8 mouse cellular contexts compared by ENCODE assay signal in genomic region chr8:105613037-105613436, GRCm38 (mm10). TPM values are rescaled to one million over a fixed set of nuclear protein-coding genes. Genes with fewer than 3 reads are reported as not detected.
DNase-seq lines count a peak whose midpoint lies in the region; ATAC-seq and TF ChIP-seq lines count a peak whose summit lies in the region.

No protein-coding gene starts in this region.

- no peaks in the 10 kb centered on the region for H3K27me3 ChIP-seq in kidney, embryonic 14.5 days (ENCODE audit: control insufficient read depth, insufficient read depth, low read length)
- no peaks in the 10 kb centered on the region for H3K27me3 ChIP-seq in lung, postnatal 0 days (replicated peaks; ENCODE audit: insufficient read depth, low read length)

- no peak for TF ChIP-seq CTCF in lung, postnatal 0 days (IDR thresholded peaks at IDR 0.05)

- peak overlapping the region; percentile 95 for H3K4me2 ChIP-seq in kidney, embryonic 14.5 days (replicated peaks; ENCODE audit: low read depth, low read length)
- H3K4me2 ChIP-seq in lung, postnatal 0 days (replicated peaks; ENCODE audit: low read depth, low read length) = peak overlapping the region; percentile 92

- H3K4me3 ChIP-seq in kidney, embryonic 14.5 days (ENCODE audit: low read length) = peak overlapping the region; percentile 36
- H3K4me3 ChIP-seq in lung, postnatal 0 days (ENCODE audit: low read depth, low read length) = peak overlapping the region; percentile 54

- H3K9me3 ChIP-seq in kidney, embryonic 14.5 days (ENCODE audit: control insufficient read depth, low read length) = no peaks in the 10 kb centered on the region
- no peaks in the 10 kb centered on the region for H3K9me3 ChIP-seq in lung, postnatal 0 days (ENCODE audit: low read length)

- peaks cover 31% of the 10 kb centered on the region for H3K36me3 ChIP-seq in kidney, embryonic 14.5 days (ENCODE audit: control insufficient read depth, insufficient read depth, low read length)
- peaks cover 18% of the 10 kb centered on the region for H3K36me3 ChIP-seq in lung, postnatal 0 days (ENCODE audit: insufficient read depth, low read length)

- ATAC-seq in kidney, embryonic 14.5 days (ENCODE audit: low FRiP score, low TSS enrichment) = no peak
- peak; percentile 58 for ATAC-seq in lung, postnatal 0 days
- ATAC-seq in inflammation-experienced regulatory T-cells, adult 6 months = no peak

- no peak for TF ChIP-seq EP300 in lung, postnatal 0 days (IDR thresholded peaks at IDR 0.05)

- no peak overlapping the region for H3K27ac ChIP-seq in kidney, embryonic 14.5 days (ENCODE audit: low read depth, low read length)
- peak overlapping the region; percentile 59; the same call in 1 of the 2 replicates for H3K27ac ChIP-seq in lung, postnatal 0 days (ENCODE audit: low read length)

- H3K4me1 ChIP-seq in kidney, embryonic 14.5 days (ENCODE audit: control insufficient read depth, insufficient read depth, low read length) = peaks cover 21% of the 10 kb centered on the region; the same call in 1 of the 2 replicates
- H3K4me1 ChIP-seq in lung, postnatal 0 days (ENCODE audit: insufficient read depth, low read depth, low read length) = peaks cover 8% of the 10 kb centered on the region

- H3K9ac ChIP-seq in kidney, embryonic 14.5 days (ENCODE audit: low read depth, low read length) = peak overlapping the region; percentile 37; the same call in 1 of the 2 replicates
- peak overlapping the region; percentile 44 for H3K9ac ChIP-seq in lung, postnatal 0 days (replicated peaks; ENCODE audit: low read depth)

- WGBS in kidney, embryonic 14.5 days = 2% methylated on average over 20 of the region's 20 CpGs
- WGBS in lung, postnatal 0 days = 4% methylated on average over 19 of the region's 20 CpGs

- DNase-seq in cerebellum, postnatal 10 days = peak; percentile 48 to 58
- no peak for DNase-seq in cerebellum, postnatal 4 days (ENCODE audit: low spot score in 2 of 2)
- DNase-seq in embryo, embryonic 9.5 days (ENCODE audit: extremely low spot score) = peak; percentile 28
- DNase-seq in heart, adult 9 months (ENCODE audit: low spot score in 2 of 2) = peak; percentile 67 to 77
- DNase-seq in lung, postnatal 0 days (ENCODE audit: low spot score) = peak; percentile 60
- DNase-seq in testis, postnatal 10 days (ENCODE audit: low spot score) = peak; percentile 53

RNA-seq across cellular contexts. Expression of gene Ripor1, which starts 8.0 kb away (rescaled TPM):
- polyA plus RNA-seq in kidney, embryonic 14.5 days (2014; fragmentation: Nextera tagmentation; extraction: Ambion mirVana) = 17.3 and 28.4 TPM in 2 replicates
- polyA plus RNA-seq in lung, postnatal 0 days (2015; fragmentation: Nextera tagmentation; extraction: Ambion mirVana) = 25.5 and 28.5 TPM in 2 replicates
- 1 to 10 TPM; 6.1 to 9.3 (median 8.7) TPM for polyA plus RNA-seq in inflammation-experienced regulatory T-cells, adult 6 months (2017; shearing (Covaris generic))

RNA-seq across cellular contexts. Expression of gene Ctcf, which starts 23.3 kb away (rescaled TPM):
- 73.0 and 139 TPM in 2 replicates for polyA plus RNA-seq in kidney, embryonic 14.5 days (2014; fragmentation: Nextera tagmentation; extraction: Ambion mirVana)
- 71.3 and 73.6 TPM in 2 replicates for polyA plus RNA-seq in lung, postnatal 0 days (2015; fragmentation: Nextera tagmentation; extraction: Ambion mirVana)
- 10 to 100 TPM; 52.4 to 66.1 (median 56.0) TPM for polyA plus RNA-seq in inflammation-experienced regulatory T-cells, adult 6 months (2017; shearing (Covaris generic))

RNA-seq across cellular contexts. Expression of gene Agrp, which starts 24.2 kb away (rescaled TPM):
- polyA plus RNA-seq in kidney, embryonic 14.5 days (2014; fragmentation: Nextera tagmentation; extraction: Ambion mirVana) = 1.3 and 1.4 TPM in 2 replicates
- polyA plus RNA-seq in lung, postnatal 0 days (2015; fragmentation: Nextera tagmentation; extraction: Ambion mirVana) = 0.44 and 0.75 TPM in 2 replicates
- 1 to 10 TPM in 2 of 3 experiments, under 1 TPM in 1; 0.74 to 2.5 (median 1.5) TPM for polyA plus RNA-seq in inflammation-experienced regulatory T-cells, adult 6 months (2017; shearing (Covaris generic))

RNA-seq across cellular contexts. Expression of gene Atp6v0d1, which starts 47.2 kb away (rescaled TPM):
- polyA plus RNA-seq in kidney, embryonic 14.5 days (2014; fragmentation: Nextera tagmentation; extraction: Ambion mirVana) = 73.9 and 90.1 TPM in 2 replicates
- 141 and 146 TPM in 2 replicates for polyA plus RNA-seq in lung, postnatal 0 days (2015; fragmentation: Nextera tagmentation; extraction: Ambion mirVana)
- 10 to 100 TPM; 31.8 to 38.3 (median 38.3) TPM for polyA plus RNA-seq in inflammation-experienced regulatory T-cells, adult 6 months (2017; shearing (Covaris generic))

Comparison
In these comparisons a context has a peak if more than half of its experiments do, and no peak if none do; other contexts are left out.
1. DNase-seq: peak in cerebellum, postnatal 10 days (2 of 2), embryo, embryonic 9.5 days (single experiment), heart, adult 9 months (2 of 2), lung, postnatal 0 days (single experiment) and testis, postnatal 10 days (single experiment); none in cerebellum, postnatal 4 days (0 of 2).